Mouse (Mus musculus) G1E (cell line): ENCODE data around the gene Zc3h12c.

Source experiments
- CTCF ChIP-seq: IDR thresholded peaks from 2 replicates; pipeline ENCODE4 v1.5.1; 2012; ENCODE audit warnings: low read depth, low read length, inconsistent platforms, mixed read lengths
- GATA1 ChIP-seq: IDR thresholded peaks from 2 replicates; pipeline ENCODE4 v1.6.1; 2012; ENCODE audit warnings: borderline replicate concordance, low read length, inconsistent platforms, mixed read lengths
- GATA2 ChIP-seq: IDR thresholded peaks from 2 replicates; pipeline ENCODE4 v1.6.1; 2012; ENCODE audit warnings: low read depth, low read length, inconsistent platforms, borderline replicate concordance
- POLR2AphosphoS5 ChIP-seq: IDR thresholded peaks from 2 replicates; pipeline ENCODE4 v1.6.1; 2012; ENCODE audit warnings: low read depth, low read length, inconsistent platforms; ENCODE audit not compliant: insufficient replicate concordance
- TAL1 ChIP-seq: conservative IDR thresholded peaks from 2 replicates; pipeline ENCODE4 v1.6.1; 2012; ENCODE audit warnings: low read depth, low read length, inconsistent platforms, mixed read lengths

DNA sequence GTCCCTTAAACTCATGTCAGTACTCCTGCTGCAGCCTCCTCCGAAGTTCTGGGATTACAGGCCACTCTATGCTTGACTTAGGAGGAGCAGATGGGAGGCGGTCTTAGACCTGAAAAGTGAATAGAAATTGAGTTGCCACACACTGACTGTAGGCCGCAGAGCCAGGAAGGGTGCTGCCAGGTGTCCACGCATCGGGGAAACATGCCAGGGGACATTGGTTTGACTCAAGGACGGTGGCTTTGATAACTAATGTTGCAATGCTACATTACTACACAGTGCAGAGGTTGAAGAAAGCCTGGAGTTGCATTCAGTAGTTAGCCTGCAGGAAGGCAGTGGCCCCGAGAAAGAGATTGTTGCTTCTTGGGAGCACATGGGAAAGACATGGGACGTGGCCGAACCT, 76.6 kb downstream of the Zc3h12c start:
- no peak for TF ChIP-seq CTCF
- TF ChIP-seq TAL1: no peak
- TF ChIP-seq GATA1: no peak
- TF ChIP-seq POLR2AphosphoS5: no peak
- TF ChIP-seq GATA2: no peak
